Mouse (Mus musculus) forebrain, embryonic 11.5 days (tissue): ENCODE measurements around the gene Krt7. TPM values are rescaled to one million over a fixed set of nuclear protein-coding genes. Genes with fewer than 3 reads are reported as not detected.
A peak's percentile ranks its signal among the peaks of the same experiment; 100 is the strongest.

Experiments
- ATAC-seq: fragments of 200-750 bp; cut with Nextera tagmentation; replicated peaks from 2 replicates; pipeline ENCODE4 v1.8.0; 2017; ENCODE audit warnings: moderate TSS enrichment; ENCODE audit not compliant: low FRiP score
- DNase-seq: peaks from one replicate; pipeline ENCODE4 v3.0.0-alpha.2; 2017; ENCODE audit warnings: low spot score
- H3K27ac ChIP-seq: fragments of 300-500 bp; sonication (generic); 2 replicates; pipeline ENCODE4 v1.5.1; 2014; ENCODE audit warnings: low read depth, low read length
- H3K27me3 ChIP-seq: fragments of 300-500 bp; sonication (generic); 2 replicates; pipeline ENCODE4 v1.6.1; 2014; ENCODE audit warnings: mild to moderate bottlenecking, low read length, mixed read lengths; ENCODE audit not compliant: control insufficient read depth, insufficient read depth
- H3K36me3 ChIP-seq: fragments of 300-500 bp; sonication (generic); 2 replicates; pipeline ENCODE4 v1.6.1; 2014; ENCODE audit warnings: mild to moderate bottlenecking, low read length, moderate library complexity, mixed read lengths; ENCODE audit not compliant: control insufficient read depth, insufficient read depth
- H3K4me1 ChIP-seq: fragments of 300-500 bp; sonication (generic); replicated peaks from 2 replicates; pipeline ENCODE4 v1.6.1; 2014; ENCODE audit warnings: low read length, mixed read lengths; ENCODE audit not compliant: control insufficient read depth, insufficient read depth
- H3K4me2 ChIP-seq: fragments of 300-500 bp; sonication (generic); 2 replicates; pipeline ENCODE4 v1.6.1; 2014; ENCODE audit warnings: low read depth, mild to moderate bottlenecking, low read length, moderate library complexity, mixed read lengths; ENCODE audit not compliant: severe bottlenecking
- H3K4me3 ChIP-seq: fragments of 300-500 bp; sonication (generic); 2 replicates; pipeline ENCODE4 v1.5.1; 2014; ENCODE audit warnings: low read depth, low read length
- H3K9ac ChIP-seq: fragments of 300-500 bp; sonication (generic); 2 replicates; pipeline ENCODE4 v1.6.1; 2014; ENCODE audit warnings: low read length
- H3K9me3 ChIP-seq: fragments of 300-500 bp; sonication (generic); 2 replicates; pipeline ENCODE4 v1.6.1; 2016; ENCODE audit warnings: low read length, mixed read lengths; ENCODE audit not compliant: control insufficient read depth
- WGBS: fragments of 180-500 bp; shearing (Covaris S2); extraction: QIAGEN DNeasy Blood & Tissue Kit; methylation state at CpG from one replicate; pipeline ENCODE4 v1.1.7; 2014; 5-methylcytosine and 5-hydroxymethylcytosine counted together
- polyA plus RNA-seq: library from polyadenylated mRNA; unstranded; fragments of >200 nt; fragmentation: Nextera tagmentation; extraction: Ambion mirVana; gene quantifications from 2 replicates; pipeline ENCODE4 v1.2.1, GENCODE M21; 2014

The Krt7 gene
- polyA plus RNA-seq, 1 experiment from 2014 or later: 6.8 TPM

GRCm38 (mm10) chr15:101413916-101414635 is 3.2 kb downstream of the Krt7 start:
- WGBS: 57% methylated on average over 7 of the region's 7 CpGs
- Histone ChIP-seq H3K4me3 (no peak overlapping the region), H3K27ac (no peak overlapping the region), H3K4me2 (no peak overlapping the region), H3K9me3 (no peaks in the 10 kb centered on the region), H3K27me3 (peaks cover 9% of the 10 kb centered on the region), H3K4me1 (no peaks in the 10 kb centered on the region), H3K36me3 (no peaks in the 10 kb centered on the region), H3K9ac (no peak overlapping the region)
- no peak for DNase-seq
- no peak for ATAC-seq

GRCm38 (mm10) chr15:101414807-101415565 is 4.1 kb downstream of the Krt7 start:
- no peaks in the 10 kb centered on the region for H3K4me1 ChIP-seq
- H3K9me3 ChIP-seq: no peaks in the 10 kb centered on the region
- H3K36me3 ChIP-seq: no peaks in the 10 kb centered on the region
- no peak overlapping the region for H3K4me3 ChIP-seq
- ATAC-seq (no peak), DNase-seq (no peak)
- no peak overlapping the region for H3K9ac ChIP-seq
- WGBS: 40% methylated on average over 11 of the region's 11 CpGs
- H3K27me3 ChIP-seq: peaks cover 9% of the 10 kb centered on the region
- H3K4me2 ChIP-seq: no peak overlapping the region
- H3K27ac ChIP-seq: no peak overlapping the region

- peak; percentile 9 for DNase-seq
- no peak for ATAC-seq
Measured at GRCm38 (mm10) chr15:101418950-101419349, 8.1 kb downstream of the Krt7 start.

GRCm38 (mm10) chr15:101420903-101421302 is 10.1 kb downstream of the Krt7 start:
- Histone ChIP-seq H3K4me3 (no peak overlapping the region), H3K4me2 (no peak overlapping the region), H3K4me1 (no peaks in the 10 kb centered on the region), H3K27me3 (no peaks in the 10 kb centered on the region), H3K9ac (no peak overlapping the region), H3K36me3 (no peaks in the 10 kb centered on the region), H3K9me3 (no peaks in the 10 kb centered on the region), H3K27ac (no peak overlapping the region)
- ATAC-seq (no peak), DNase-seq (peak; percentile 50)
- 61% methylated on average over 6 of the region's 6 CpGs for WGBS

More at GRCm38 (mm10) chr15:101418950-101419349, 8.1 kb downstream of the Krt7 start:
- 88% methylated on average over 4 of the region's 4 CpGs for WGBS
- Histone ChIP-seq H3K36me3 (no peaks in the 10 kb centered on the region), H3K4me2 (no peak overlapping the region), H3K9ac (no peak overlapping the region), H3K27me3 (no peaks in the 10 kb centered on the region), H3K4me1 (no peaks in the 10 kb centered on the region), H3K4me3 (no peak overlapping the region), H3K27ac (no peak overlapping the region), H3K9me3 (no peaks in the 10 kb centered on the region)

GRCm38 (mm10) chr15:101424914-101425313 is 14.1 kb downstream of the Krt7 start:
- no peak overlapping the region for H3K4me3 ChIP-seq
- no peak for DNase-seq
- no peaks in the 10 kb centered on the region for H3K4me1 ChIP-seq
- H3K27ac ChIP-seq: no peak overlapping the region
- no peaks in the 10 kb centered on the region for H3K9me3 ChIP-seq
- no peak overlapping the region for H3K9ac ChIP-seq
- no peak for ATAC-seq
- no peak overlapping the region for H3K4me2 ChIP-seq
- no peaks in the 10 kb centered on the region for H3K36me3 ChIP-seq
- 31% methylated on average over 5 of the region's 5 CpGs for whole genome bisulfite sequencing
- no peaks in the 10 kb centered on the region for H3K27me3 ChIP-seq

- H3K9ac ChIP-seq: no peak overlapping the region
- 95% methylated on average over 7 of the region's 7 CpGs for WGBS
- H3K4me2 ChIP-seq: no peak overlapping the region
- no peak for DNase-seq
- H3K27ac ChIP-seq: no peak overlapping the region
- ATAC-seq: no peak
- peaks cover 4% of the 10 kb centered on the region; the same call in 1 of the 2 replicates for H3K4me1 ChIP-seq
- H3K9me3 ChIP-seq: no peaks in the 10 kb centered on the region
- peaks cover 11% of the 10 kb centered on the region for H3K27me3 ChIP-seq
- no peak overlapping the region for H3K4me3 ChIP-seq
- H3K36me3 ChIP-seq: no peaks in the 10 kb centered on the region
Measured at GRCm38 (mm10) chr15:101436611-101437010, 25.8 kb downstream of the Krt7 start.

GRCm38 (mm10) chr15:101438555-101438954 is 27.7 kb downstream of the Krt7 start, which contains the start of gene Krt87:
Krt87 (minus strand) TSS chr15:101438804.
- Histone ChIP-seq H3K4me3 (peak within 1 kb of the TSS; percentile 26), H3K4me1 (peaks cover 4% of the 10 kb centered on the region; the same call in 1 of the 2 replicates), H3K27ac (no peak within 1 kb of the TSS), H3K36me3 (no peaks in the 10 kb centered on the region), H3K4me2 (peak within 1 kb of the TSS; percentile 58), H3K27me3 (peaks cover 11% of the 10 kb centered on the region), H3K9ac (peak within 1 kb of the TSS; percentile 39; the same call in 1 of the 2 replicates), H3K9me3 (no peaks in the 10 kb centered on the region)
- DNase-seq (peak; percentile 61), ATAC-seq (no peak)
- 6% methylated on average over 34 of the region's 34 CpGs for WGBS

- H3K4me2 ChIP-seq: no peak overlapping the region
- H3K27ac ChIP-seq: no peak overlapping the region
- DNase-seq: no peak
- no peak overlapping the region for H3K4me3 ChIP-seq
- no peak for ATAC-seq
- WGBS: 81% methylated on average over 4 of the region's 4 CpGs
- H3K4me1 ChIP-seq: peaks cover 4% of the 10 kb centered on the region; the same call in 1 of the 2 replicates
- H3K27me3 ChIP-seq: peaks cover 11% of the 10 kb centered on the region
- H3K9me3 ChIP-seq: no peaks in the 10 kb centered on the region
- no peaks in the 10 kb centered on the region for H3K36me3 ChIP-seq
- no peak overlapping the region for H3K9ac ChIP-seq
Measured at GRCm38 (mm10) chr15:101440837-101441236, 30.0 kb downstream of the Krt7 start.
